Mouse (Mus musculus) lung, postnatal 0 days (tissue): ENCODE measurements around the gene Gadd45gip1. TPM values are rescaled to one million over a fixed set of nuclear protein-coding genes. Genes with fewer than 3 reads are reported as not detected.

Experiments used
- ATAC-seq: fragments of 200-750 bp; cut with Nextera tagmentation; 2 replicates; pipeline ENCODE4 v1.8.0; 2017; ENCODE audit warnings: moderate library complexity
- DNase-seq: peaks from one replicate; pipeline ENCODE4 v3.0.0-alpha.2; 2016; ENCODE audit warnings: low spot score
- H3K27ac ChIP-seq: fragments of 300-500 bp; sonication (generic); 2 replicates; pipeline ENCODE4 v1.5.1; 2014; ENCODE audit warnings: antibody characterized with exemption, mild to moderate bottlenecking, low read length, mixed read lengths
- H3K27me3 ChIP-seq: fragments of 300-500 bp; sonication (generic); replicated peaks from 2 replicates; pipeline ENCODE4 v1.6.1; 2014; ENCODE audit warnings: low read length, mixed read lengths; ENCODE audit not compliant: insufficient read depth
- H3K36me3 ChIP-seq: fragments of 300-500 bp; sonication (generic); 2 replicates; pipeline ENCODE4 v1.6.1; 2014; ENCODE audit warnings: low read length, mixed read lengths; ENCODE audit not compliant: insufficient read depth
- H3K4me1 ChIP-seq: fragments of 300-500 bp; sonication (generic); 2 replicates; pipeline ENCODE4 v1.6.1; 2014; ENCODE audit warnings: antibody characterized with exemption, low read depth, low read length, mixed read lengths; ENCODE audit not compliant: insufficient read depth
- H3K4me2 ChIP-seq: fragments of 300-500 bp; sonication (generic); replicated peaks from 2 replicates; pipeline ENCODE4 v1.6.1; 2014; ENCODE audit warnings: low read depth, mild to moderate bottlenecking, low read length, moderate library complexity, mixed read lengths
- H3K4me3 ChIP-seq: fragments of 300-500 bp; sonication (generic); 2 replicates; pipeline ENCODE4 v1.5.1; 2014; ENCODE audit warnings: low read depth, low read length
- H3K9ac ChIP-seq: fragments of 300-500 bp; sonication (generic); replicated peaks from 2 replicates; pipeline ENCODE4 v1.6.1; 2014; ENCODE audit warnings: low read depth, mild to moderate bottlenecking
- H3K9me3 ChIP-seq: fragments of 300-500 bp; sonication (generic); 2 replicates; pipeline ENCODE4 v1.6.1; 2016; ENCODE audit warnings: low read length, mixed read lengths
- CTCF ChIP-seq: IDR thresholded peaks from 2 replicates; pipeline ENCODE4 v1.5.1; 2016; ENCODE audit warnings: antibody characterized with exemption, mild to moderate bottlenecking
- EP300 ChIP-seq: IDR thresholded peaks from 2 replicates; pipeline ENCODE4 v1.6.1; 2016; ENCODE audit warnings: antibody characterized with exemption, mild to moderate bottlenecking, control low read depth
- WGBS: fragments of 180-500 bp; shearing (Covaris S2); extraction: QIAGEN DNeasy Blood & Tissue Kit; methylation state at CpG from one replicate; pipeline ENCODE4 v1.1.7; 2014; 5-methylcytosine and 5-hydroxymethylcytosine counted together
- polyA plus RNA-seq: library from polyadenylated mRNA; unstranded; fragments of >200 nt; fragmentation: Nextera tagmentation; extraction: Ambion mirVana; gene quantifications from 2 replicates; pipeline ENCODE4 v1.2.1, GENCODE M21; 2015

Gene Gadd45gip1
- polyA plus RNA-seq, 1 experiment from 2014 or later: 24.8 TPM

DNA sequence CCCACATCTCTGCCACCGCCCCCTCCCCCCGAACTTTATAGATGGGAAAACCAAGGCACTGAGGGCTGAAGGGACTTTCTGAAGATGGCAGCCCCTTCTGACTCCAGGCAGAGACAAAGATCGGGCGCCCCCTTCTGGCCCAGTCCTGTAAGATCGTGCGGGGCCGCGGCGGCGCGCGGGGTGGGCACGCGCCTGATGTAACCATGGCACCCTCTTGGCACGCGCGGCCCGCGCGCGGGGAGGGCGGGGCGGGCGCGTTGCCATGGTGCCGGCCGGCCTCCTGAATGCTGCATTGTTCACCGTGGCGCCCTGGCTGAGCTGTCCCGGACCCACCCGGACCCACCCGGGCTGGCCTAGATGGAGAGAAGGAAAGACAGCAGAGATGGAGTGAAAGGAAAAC is 20.4 kb upstream of the Gadd45gip1 start:
- Histone ChIP-seq H3K4me3 (peak overlapping the region; percentile 25; the same call in 1 of the 2 replicates), H3K27me3 (no peaks in the 10 kb centered on the region), H3K4me1 (peaks cover 3% of the 10 kb centered on the region; the same call in 1 of the 2 replicates), H3K27ac (no peak overlapping the region), H3K9ac (no peak overlapping the region), H3K36me3 (no peaks in the 10 kb centered on the region), H3K4me2 (peak overlapping the region; percentile 55), H3K9me3 (no peaks in the 10 kb centered on the region)
- ATAC-seq (peak; percentile 88), DNase-seq (peak; percentile 90)
- WGBS: under 1% methylated on average over 31 of the region's 32 CpGs
- TF ChIP-seq EP300 (no peak), CTCF (peak; percentile 88)

GRCm38 (mm10) chr8:84811303-84811702 is 20.0 kb upstream of the Gadd45gip1 start:
- H3K36me3 ChIP-seq: no peaks in the 10 kb centered on the region
- TF ChIP-seq CTCF: no peak
- TF ChIP-seq EP300: no peak
- no peak for ATAC-seq
- H3K27ac ChIP-seq: no peak overlapping the region
- no peak for DNase-seq
- peak overlapping the region; percentile 25; the same call in 1 of the 2 replicates for H3K4me3 ChIP-seq
- 23% methylated on average over 10 of the region's 10 CpGs for WGBS
- H3K9me3 ChIP-seq: no peaks in the 10 kb centered on the region
- H3K9ac ChIP-seq: no peak overlapping the region
- no peaks in the 10 kb centered on the region for H3K27me3 ChIP-seq
- peaks cover 3% of the 10 kb centered on the region; the same call in 1 of the 2 replicates for H3K4me1 ChIP-seq
- peak overlapping the region; percentile 55 for H3K4me2 ChIP-seq

DNA sequence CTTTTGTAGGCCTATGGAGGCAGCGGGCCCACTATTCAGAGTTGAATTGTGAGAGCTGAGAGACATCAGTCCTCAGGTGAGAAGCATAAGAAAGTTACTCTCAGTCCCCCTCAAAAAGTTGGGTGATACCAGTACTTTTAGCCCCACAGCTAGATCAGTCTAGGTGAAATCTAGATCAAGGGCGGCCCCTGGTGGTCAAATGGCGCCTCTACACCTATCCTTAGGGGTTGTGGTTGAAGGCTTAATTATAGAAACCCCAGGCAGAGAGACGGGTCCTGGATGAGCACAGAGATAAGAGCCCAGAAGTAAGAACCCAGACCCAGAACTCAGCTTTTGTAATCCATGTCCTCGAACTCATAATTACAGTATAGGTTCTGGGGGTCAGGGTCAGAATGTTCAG is 18.3 kb upstream of the Gadd45gip1 start:
- peaks cover 3% of the 10 kb centered on the region; the same call in 1 of the 2 replicates for H3K4me1 ChIP-seq
- peak; percentile 86 for DNase-seq
- peak; percentile 93 for TF ChIP-seq CTCF
- TF ChIP-seq EP300: peak; percentile 37; the same call in 1 of the 2 replicates
- no peaks in the 10 kb centered on the region for H3K9me3 ChIP-seq
- WGBS: 1% methylated on average over 5 of the region's 5 CpGs
- ATAC-seq: 0 out of 2 replicates have a peak, but pooled peaks have one; percentile 15
- no peaks in the 10 kb centered on the region for H3K27me3 ChIP-seq
- no peaks in the 10 kb centered on the region for H3K36me3 ChIP-seq
- H3K9ac ChIP-seq: no peak overlapping the region
- no peak overlapping the region for H3K27ac ChIP-seq
- no peak overlapping the region for H3K4me2 ChIP-seq
- no peak overlapping the region for H3K4me3 ChIP-seq

GRCm38 (mm10) chr8:84813830-84814229 is 17.5 kb upstream of the Gadd45gip1 start:
- H3K9ac ChIP-seq: no peak overlapping the region
- WGBS: 83% methylated on average over 3 of the region's 3 CpGs
- H3K4me1 ChIP-seq: peaks cover 3% of the 10 kb centered on the region; the same call in 1 of the 2 replicates
- no peak overlapping the region for H3K4me3 ChIP-seq
- H3K27ac ChIP-seq: no peak overlapping the region
- H3K36me3 ChIP-seq: no peaks in the 10 kb centered on the region
- H3K4me2 ChIP-seq: no peak overlapping the region
- H3K27me3 ChIP-seq: no peaks in the 10 kb centered on the region
- no peak for TF ChIP-seq EP300
- H3K9me3 ChIP-seq: no peaks in the 10 kb centered on the region
- no peak for ATAC-seq
- DNase-seq: no peak

DNA sequence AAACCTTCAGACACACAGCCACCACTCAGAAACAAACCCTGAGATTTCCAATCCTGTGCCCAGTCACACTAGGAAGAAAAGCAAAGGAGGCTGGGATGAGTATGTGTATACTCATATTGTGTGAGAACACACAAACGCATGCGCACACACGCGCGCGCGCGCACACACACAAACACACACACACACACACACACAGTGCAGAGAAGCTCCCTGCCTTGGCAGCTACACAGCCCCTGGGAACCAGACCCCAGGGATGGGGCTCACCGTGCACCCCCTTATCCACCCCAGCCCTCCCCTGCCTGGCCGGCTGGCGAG is 17.1 kb upstream of the Gadd45gip1 start:
- no peak overlapping the region for H3K9ac ChIP-seq
- no peak for TF ChIP-seq EP300
- no peak for TF ChIP-seq CTCF

DNA sequence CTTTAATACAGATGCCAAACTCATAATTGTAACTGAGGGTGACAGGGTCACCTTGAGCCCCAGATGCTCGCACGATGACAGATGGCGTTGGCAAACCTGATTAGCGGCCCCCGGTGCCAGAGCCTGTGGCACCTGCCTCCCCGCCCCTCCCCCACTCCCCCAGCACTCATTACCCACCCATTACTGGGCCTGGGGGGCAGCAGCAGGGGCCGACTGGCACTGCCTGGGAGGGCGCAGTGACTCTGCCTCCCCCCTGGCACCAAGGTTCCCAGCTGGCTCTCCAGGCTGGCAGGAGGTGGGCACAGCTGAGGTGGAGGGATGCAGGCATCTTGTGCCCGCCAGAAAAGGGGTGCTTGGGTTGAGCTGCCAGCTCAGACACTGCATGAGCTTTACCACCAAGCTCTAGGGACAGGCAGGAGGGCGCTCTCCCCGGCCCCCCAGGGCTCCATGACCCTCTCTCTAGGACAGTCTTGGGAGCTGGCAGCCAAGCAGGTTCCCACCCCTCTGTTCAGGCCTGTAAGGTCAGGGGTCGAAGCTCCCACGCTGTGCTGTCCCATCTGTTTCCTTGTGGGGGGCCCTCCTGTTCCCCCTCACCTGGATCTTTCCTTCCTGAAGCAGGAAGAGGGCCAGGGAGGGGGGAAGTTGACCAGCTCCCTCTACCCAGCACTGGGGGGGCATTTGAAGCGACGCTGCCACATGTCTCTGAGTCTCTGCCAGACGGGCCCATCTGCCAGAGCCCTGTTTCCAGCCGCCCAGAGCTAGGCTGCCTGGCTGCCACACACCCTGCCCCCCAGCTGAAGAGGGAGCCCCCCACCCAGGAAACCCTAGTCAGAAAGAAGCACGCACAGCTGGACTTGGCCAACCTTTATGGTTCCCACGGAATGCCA is 16.5 kb upstream of the Gadd45gip1 start:
- ATAC-seq (0 out of 2 replicates have a peak, but pooled peaks have one; percentile 0), DNase-seq (no peak)
- Histone ChIP-seq H3K36me3 (no peaks in the 10 kb centered on the region), H3K4me3 (no peak overlapping the region), H3K9ac (no peak overlapping the region), H3K27me3 (no peaks in the 10 kb centered on the region), H3K27ac (no peak overlapping the region), H3K9me3 (no peaks in the 10 kb centered on the region), H3K4me2 (no peak overlapping the region), H3K4me1 (peaks cover 3% of the 10 kb centered on the region; the same call in 1 of the 2 replicates)
- 37% methylated on average over 19 of the region's 19 CpGs for WGBS
- TF ChIP-seq EP300: no peak
- TF ChIP-seq CTCF: no peak

More for the DNA sequence above, 17.1 kb upstream of the Gadd45gip1 start:
- WGBS: 81% methylated on average over 11 of the region's 11 CpGs
- Histone ChIP-seq H3K4me3 (no peak overlapping the region), H3K9me3 (no peaks in the 10 kb centered on the region), H3K4me1 (peaks cover 3% of the 10 kb centered on the region; the same call in 1 of the 2 replicates), H3K27me3 (no peaks in the 10 kb centered on the region), H3K27ac (no peak overlapping the region), H3K36me3 (no peaks in the 10 kb centered on the region), H3K4me2 (no peak overlapping the region)
- ATAC-seq: no peak
- DNase-seq: no peak
